Mouse (Mus musculus) olfactory bulb, adult 2 months (tissue): Measurements from ENCODE around the gene Gjb3. TPM values are rescaled to one million over a fixed set of nuclear protein-coding genes. Genes with fewer than 3 reads are reported as not detected.

Source experiments
- H3K27ac ChIP-seq: fragments of 200-500 bp; 2 replicates; pipeline ENCODE4 v1.5.1; 2012; ENCODE audit warnings: low read depth, low read length; ENCODE audit not compliant: insufficient read depth
- H3K4me1 ChIP-seq: fragments of 200-500 bp; 2 replicates; pipeline ENCODE4 v1.6.1; 2012; ENCODE audit warnings: low read length; ENCODE audit not compliant: control insufficient read depth, insufficient read depth
- H3K4me3 ChIP-seq: fragments of 200-500 bp; 2 replicates; pipeline ENCODE4 v1.5.1; 2012; ENCODE audit warnings: mild to moderate bottlenecking, low read depth, low read length, moderate library complexity; ENCODE audit not compliant: insufficient read depth
- CTCF ChIP-seq: fragments of 200-500 bp; IDR thresholded peaks from 2 replicates; pipeline ENCODE4 v1.5.1; 2012; ENCODE audit warnings: low read depth, mild to moderate bottlenecking, low read length, moderate library complexity; ENCODE audit not compliant: insufficient read depth
- POLR2A ChIP-seq: fragments of 200-500 bp; IDR thresholded peaks from 2 replicates; pipeline ENCODE4 v1.6.1; 2012; ENCODE audit warnings: mild to moderate bottlenecking, low read depth, low read length, moderate library complexity; ENCODE audit not compliant: insufficient read depth
- WGBS: fragments of 180-500 bp; shearing (Covaris S2); methylation state at CpG from one replicate; pipeline ENCODE4 v1.1.7; 2018; 5-methylcytosine and 5-hydroxymethylcytosine counted together
- polyA plus RNA-seq: library from polyadenylated mRNA; stranded (reverse); fragments of >200 nt; gene quantifications from 2 replicates; pipeline ENCODE4 v1.2.4, GENCODE M21; 2012; ENCODE audit warnings: low replicate concordance; ENCODE audit not compliant: missing spikeins, insufficient read depth, insufficient read length

Gene Gjb3
- polyA plus RNA-seq, 1 experiment: not detected

DNA sequence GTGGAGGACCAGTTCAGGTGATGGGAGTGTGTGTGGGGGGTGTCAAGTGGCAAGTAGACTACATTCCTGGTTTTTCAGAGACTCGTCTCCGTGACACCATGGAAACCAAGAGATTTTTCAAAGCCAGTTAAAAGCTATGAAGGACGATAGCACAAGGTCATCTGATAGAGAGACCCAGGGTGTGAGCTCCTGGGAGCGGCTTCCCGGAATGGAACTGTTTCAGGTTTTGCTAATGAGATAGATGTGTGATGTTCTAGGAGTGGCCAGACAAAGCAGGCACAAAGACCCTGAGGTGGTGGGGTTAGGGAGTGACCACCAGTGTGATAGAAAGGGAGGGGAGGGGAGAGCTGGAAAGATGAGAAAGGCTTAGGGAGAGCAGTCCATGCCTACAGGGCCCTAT lies 14.4 kb upstream of the Gjb3 start:
- TF ChIP-seq POLR2A (no peak), CTCF (no peak)
- 91% methylated on average over 5 of the region's 5 CpGs for WGBS
- Histone ChIP-seq H3K27ac (no peak overlapping the region), H3K4me3 (no peak overlapping the region), H3K4me1 (no peaks in the 10 kb centered on the region)

DNA sequence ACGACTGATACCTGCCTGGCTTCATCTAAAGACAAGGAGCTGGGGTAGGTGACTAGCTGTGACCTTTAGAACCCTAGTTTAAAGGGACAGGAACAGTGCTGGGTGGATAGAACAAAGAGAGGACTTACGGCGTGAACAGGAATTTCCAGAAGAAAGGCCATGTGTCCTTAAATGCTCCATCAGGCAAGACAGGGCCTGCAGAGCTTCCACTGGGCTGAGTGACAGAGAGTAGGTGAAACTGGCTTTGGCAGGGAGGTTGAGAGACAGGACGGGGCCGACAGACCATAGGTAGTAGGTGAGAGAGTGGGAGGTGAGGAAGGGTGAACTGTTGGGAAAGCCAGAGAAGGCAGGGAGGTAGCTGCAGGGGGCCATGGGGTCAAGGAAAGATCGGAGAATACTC lies 10.7 kb upstream of the Gjb3 start:
- no peak overlapping the region for H3K4me3 ChIP-seq
- no peaks in the 10 kb centered on the region for H3K4me1 ChIP-seq
- TF ChIP-seq POLR2A (no peak), CTCF (no peak)
- 73% methylated on average over 6 of the region's 6 CpGs for WGBS
- H3K27ac ChIP-seq: no peak overlapping the region

DNA sequence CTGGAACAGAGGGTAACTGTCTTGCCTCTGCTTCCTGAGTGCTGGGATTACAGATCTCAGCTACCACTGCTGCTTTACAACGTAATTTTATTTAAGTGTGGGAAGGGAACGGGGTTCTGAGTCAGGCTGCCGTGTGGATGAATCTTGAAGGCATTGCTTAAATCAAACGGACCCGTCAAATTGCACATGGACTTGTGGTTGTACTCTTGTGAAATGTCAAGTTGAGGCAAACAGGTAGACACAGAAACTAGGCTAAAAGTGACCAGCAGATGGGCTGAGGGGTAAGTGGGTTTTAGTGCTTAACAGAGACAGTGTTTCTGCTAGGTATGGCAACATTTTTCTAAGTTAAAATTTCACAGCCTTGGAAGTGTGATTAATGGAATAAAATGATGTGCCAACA lies 7.0 kb upstream of the Gjb3 start:
- Histone ChIP-seq H3K27ac (no peak overlapping the region), H3K4me1 (0 out of 2 replicates have a peak, but pooled peaks cover 2% of the 10 kb centered on the region), H3K4me3 (no peak overlapping the region)
- 79% methylated on average over 5 of the region's 5 CpGs for WGBS
- TF ChIP-seq POLR2A (no peak), CTCF (no peak)

DNA sequence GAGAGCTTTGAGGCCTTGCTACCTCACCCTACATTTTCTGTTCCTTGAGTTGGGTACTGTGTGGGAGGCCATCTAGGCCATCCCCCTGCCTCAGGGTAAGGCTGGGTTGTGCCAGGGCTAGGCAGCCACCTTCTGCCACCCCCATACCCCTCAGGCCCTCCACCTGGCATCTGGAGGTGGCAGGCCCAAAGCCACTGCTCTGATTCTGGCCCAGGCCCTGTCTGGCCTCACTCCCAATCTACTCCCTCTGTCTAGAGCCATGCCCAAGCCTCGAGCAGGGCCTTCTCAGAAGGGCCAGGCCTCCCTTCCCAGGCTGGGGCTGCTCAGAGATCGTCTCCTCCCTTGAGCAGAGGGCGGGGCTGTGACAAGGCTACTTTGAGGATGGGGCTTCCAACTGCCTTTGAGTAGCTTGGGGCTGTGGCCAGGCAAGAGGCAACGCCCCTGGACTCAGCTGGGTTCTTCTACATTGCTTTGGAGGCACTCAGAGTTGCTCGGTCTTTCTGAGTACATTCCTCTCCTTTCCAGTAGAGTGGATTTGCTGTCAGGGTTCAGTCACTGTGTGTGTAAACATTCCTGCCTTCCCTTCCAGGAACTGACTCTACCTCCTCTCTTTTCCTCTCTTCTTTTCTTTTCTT lies 4.3 kb upstream of the Gjb3 start:
- Histone ChIP-seq H3K27ac (no peak overlapping the region), H3K4me1 (peaks cover 18% of the 10 kb centered on the region), H3K4me3 (no peak overlapping the region)
- TF ChIP-seq POLR2A: no peak
- no peak for TF ChIP-seq CTCF
- 71% methylated on average over 5 of the region's 5 CpGs for WGBS

DNA sequence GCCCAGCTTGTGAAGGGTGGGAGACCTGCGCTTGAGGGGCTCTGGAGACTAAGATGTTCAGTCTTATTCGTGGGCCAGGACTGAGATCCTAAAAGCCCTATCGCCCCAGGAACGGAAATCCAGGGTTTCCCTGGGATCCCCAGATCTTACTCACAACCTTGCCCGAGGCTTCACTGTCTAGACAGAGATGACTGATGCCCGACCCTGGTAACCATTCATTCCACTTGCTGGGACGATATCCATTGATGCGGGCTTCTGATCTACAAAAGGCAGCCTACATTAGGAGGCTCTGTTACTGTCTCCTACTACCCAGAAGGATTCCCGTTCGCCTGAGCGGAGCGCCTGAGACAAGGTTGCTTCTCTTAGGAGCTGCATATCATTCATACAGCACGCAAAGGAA lies 527 bp upstream of the Gjb3 start:
- H3K4me1 ChIP-seq: peaks cover 21% of the 10 kb centered on the region
- no peak overlapping the region for H3K4me3 ChIP-seq
- TF ChIP-seq POLR2A (no peak), CTCF (no peak)
- H3K27ac ChIP-seq: no peak overlapping the region
- WGBS: 34% methylated on average over 13 of the region's 13 CpGs

DNA sequence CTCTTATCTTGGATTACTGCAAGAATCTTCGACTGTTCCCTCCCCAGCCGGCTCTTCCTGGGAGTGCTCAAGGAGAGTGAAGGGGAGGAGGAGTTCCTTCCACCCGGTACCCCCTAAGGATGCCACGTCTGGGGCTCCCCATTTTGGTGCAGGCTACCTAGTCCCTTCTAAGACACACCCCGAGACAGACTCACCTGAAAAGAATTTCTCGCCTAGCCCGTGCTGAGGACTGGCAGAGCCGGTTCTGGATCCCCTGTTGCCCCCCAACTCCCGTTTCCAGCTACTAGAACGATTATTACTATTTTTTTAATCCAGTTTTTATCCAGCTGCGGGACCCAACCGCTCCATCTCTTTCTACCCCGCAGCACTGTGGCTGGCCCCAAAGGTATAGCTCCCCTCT lies 893 bp downstream of the Gjb3 start:
- TF ChIP-seq CTCF (no peak), POLR2A (no peak)
- Histone ChIP-seq H3K27ac (no peak overlapping the region), H3K4me1 (peaks cover 26% of the 10 kb centered on the region), H3K4me3 (no peak overlapping the region)
- WGBS: 11% methylated on average over 13 of the region's 13 CpGs

DNA sequence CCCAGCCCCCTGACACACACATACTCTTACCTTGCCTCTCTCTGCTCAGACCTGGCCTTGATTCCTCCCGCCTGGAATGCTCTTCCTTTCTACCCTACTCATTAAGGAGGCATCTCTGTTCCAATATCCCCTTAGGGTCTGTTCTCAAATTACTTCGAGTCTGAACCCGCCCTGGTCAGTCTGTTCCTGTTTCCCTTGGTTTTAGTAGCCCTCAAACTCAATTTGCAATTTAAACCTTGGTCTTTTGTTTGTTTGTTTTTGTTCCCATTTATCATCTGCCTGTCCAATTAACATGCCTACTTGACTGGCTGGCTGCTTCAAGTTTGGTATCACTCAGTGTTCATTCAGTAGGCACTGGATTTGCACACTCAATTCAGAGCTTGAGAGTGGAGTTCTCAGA lies 1.6 kb downstream of the Gjb3 start:
- Histone ChIP-seq H3K27ac (no peak overlapping the region), H3K4me3 (no peak overlapping the region), H3K4me1 (peaks cover 26% of the 10 kb centered on the region)
- TF ChIP-seq CTCF: no peak
- TF ChIP-seq POLR2A: no peak
- WGBS: 74% methylated on average over 3 of the region's 3 CpGs

DNA sequence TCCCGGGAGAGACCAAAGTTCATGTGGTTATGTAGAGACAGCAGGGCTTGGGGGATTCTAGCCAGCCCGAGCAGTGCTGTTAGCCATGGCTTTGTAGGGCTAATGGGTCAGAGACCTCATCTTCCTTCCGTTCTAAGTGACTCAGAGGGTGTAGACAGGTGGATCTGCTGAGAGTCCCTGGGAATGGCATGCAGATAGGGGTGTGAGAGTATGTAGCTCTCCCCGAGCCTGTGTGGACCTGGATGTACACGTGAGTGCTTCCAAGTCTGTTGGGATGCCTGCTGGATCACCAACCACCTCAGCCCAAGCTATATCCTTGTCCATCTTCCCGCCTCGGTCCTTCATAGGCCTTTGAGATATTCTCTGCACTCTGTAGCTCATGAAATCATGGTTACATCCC lies 2.3 kb downstream of the Gjb3 start:
- WGBS: 86% methylated on average over 7 of the region's 7 CpGs
- Histone ChIP-seq H3K4me3 (no peak overlapping the region), H3K4me1 (peaks cover 26% of the 10 kb centered on the region), H3K27ac (no peak overlapping the region)
- no peak for TF ChIP-seq CTCF
- TF ChIP-seq POLR2A: no peak

DNA sequence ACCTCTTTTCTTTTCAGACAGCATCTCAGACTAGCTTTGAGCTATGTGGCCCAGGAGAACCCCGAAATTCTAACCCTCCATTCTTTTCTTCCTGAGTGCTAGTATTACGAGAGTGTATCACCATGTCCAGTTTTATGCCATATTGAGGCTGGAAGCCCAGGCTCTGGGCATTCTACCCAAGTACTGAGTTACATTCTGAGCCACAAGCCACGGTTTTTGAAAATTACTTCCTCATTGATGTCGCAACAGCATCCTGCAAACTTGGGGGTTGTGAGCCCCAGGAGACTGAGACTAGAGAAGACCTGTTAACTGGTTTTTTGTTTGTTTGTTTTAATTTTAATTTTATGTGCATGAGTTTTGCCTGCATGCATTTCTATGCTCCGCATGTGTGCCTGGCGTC lies 2.9 kb downstream of the Gjb3 start:
- Histone ChIP-seq H3K4me3 (no peak overlapping the region), H3K27ac (no peak overlapping the region), H3K4me1 (peaks cover 24% of the 10 kb centered on the region)
- WGBS: 78% methylated on average over 6 of the region's 6 CpGs
- TF ChIP-seq POLR2A (no peak), CTCF (no peak)

DNA sequence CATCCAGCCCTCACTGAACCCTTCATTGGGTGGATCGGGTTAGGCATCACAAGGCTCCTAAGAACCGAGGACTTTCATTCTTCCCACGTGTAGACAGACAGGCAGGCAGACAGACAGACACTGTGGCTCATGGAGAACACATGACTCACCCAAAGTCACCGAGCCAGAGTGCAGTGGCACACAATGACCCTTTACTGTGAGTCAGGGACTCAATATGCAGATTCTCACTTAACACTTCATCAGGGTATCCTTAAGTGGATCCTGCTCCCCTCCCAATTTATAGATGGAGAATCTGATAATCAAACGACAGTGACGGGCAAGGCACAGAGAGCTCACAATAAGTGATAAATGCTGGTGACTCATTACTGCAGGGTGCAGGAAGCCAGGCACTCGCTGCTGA lies 3.4 kb downstream of the Gjb3 start:
- Histone ChIP-seq H3K27ac (no peak overlapping the region), H3K4me1 (peaks cover 23% of the 10 kb centered on the region), H3K4me3 (no peak overlapping the region)
- TF ChIP-seq POLR2A (no peak), CTCF (no peak)
- WGBS: 69% methylated on average over 7 of the region's 7 CpGs
